Mouse (Mus musculus) lung, embryonic 16.5 days (tissue): ENCODE data around the gene Ccdc86. TPM values are rescaled to one million over a fixed set of nuclear protein-coding genes. Genes with fewer than 3 reads are reported as not detected.

Source experiments
- ATAC-seq: fragments of 200-750 bp; cut with Nextera tagmentation; 2 replicates; pipeline ENCODE4 v1.8.0; 2017; ENCODE audit warnings: low read depth, mild to moderate bottlenecking, moderate library complexity
- H3K27ac ChIP-seq: fragments of 300-500 bp; sonication (generic); 2 replicates; pipeline ENCODE4 v1.5.1; 2014; ENCODE audit warnings: mild to moderate bottlenecking, control low read depth, low read length
- H3K27me3 ChIP-seq: fragments of 300-500 bp; sonication (generic); 2 replicates; pipeline ENCODE4 v1.6.1; 2014; ENCODE audit warnings: low read depth, low read length, mixed read lengths; ENCODE audit not compliant: control insufficient read depth, insufficient read depth
- H3K36me3 ChIP-seq: fragments of 300-500 bp; sonication (generic); 2 replicates; pipeline ENCODE4 v1.6.1; 2014; ENCODE audit warnings: low read length; ENCODE audit not compliant: control insufficient read depth, insufficient read depth
- H3K4me1 ChIP-seq: fragments of 300-500 bp; sonication (generic); replicated peaks from 2 replicates; pipeline ENCODE4 v1.6.1; 2014; ENCODE audit warnings: low read length, mixed read lengths; ENCODE audit not compliant: control insufficient read depth, insufficient read depth
- H3K4me2 ChIP-seq: fragments of 300-500 bp; sonication (generic); 2 replicates; pipeline ENCODE4 v1.6.1; 2014; ENCODE audit warnings: low read depth, low read length, control low read depth
- H3K4me3 ChIP-seq: fragments of 300-500 bp; sonication (generic); 2 replicates; pipeline ENCODE4 v1.5.1; 2014; ENCODE audit warnings: mild to moderate bottlenecking, low read length, control low read depth
- H3K9ac ChIP-seq: fragments of 300-500 bp; sonication (generic); 2 replicates; pipeline ENCODE4 v1.6.1; 2014; ENCODE audit warnings: low read length, control low read depth
- H3K9me3 ChIP-seq: fragments of 300-500 bp; sonication (generic); 2 replicates; pipeline ENCODE4 v1.6.1; 2016; ENCODE audit warnings: low read length; ENCODE audit not compliant: control insufficient read depth
- WGBS: fragments of 180-500 bp; shearing (Covaris S2); extraction: QIAGEN DNeasy Blood & Tissue Kit; methylation state at CpG from one replicate; pipeline ENCODE4 v1.1.7; 2014; 5-methylcytosine and 5-hydroxymethylcytosine counted together
- polyA plus RNA-seq: library from polyadenylated mRNA; unstranded; fragments of >200 nt; fragmentation: Nextera tagmentation; extraction: Ambion mirVana; gene quantifications from 2 replicates; pipeline ENCODE4 v1.2.1, GENCODE M21; 2015

The Ccdc86 gene
- polyA plus RNA-seq, 1 experiment from 2014 or later = 23.9 TPM

- Histone ChIP-seq H3K9ac (no peak overlapping the region), H3K4me3 (no peak overlapping the region), H3K9me3 (no peaks in the 10 kb centered on the region), H3K27me3 (no peaks in the 10 kb centered on the region), H3K4me1 (0 out of 2 replicates have a peak, but pooled peaks cover 3% of the 10 kb centered on the region), H3K36me3 (no peaks in the 10 kb centered on the region), H3K4me2 (no peak overlapping the region; the same call in 1 of the 2 replicates), H3K27ac (no peak overlapping the region)
- ATAC-seq = peak; percentile 32; the same call in 1 of the 2 replicates
- 9% methylated on average over 18 of the region's 18 CpGs for WGBS
Measured at GRCm38 (mm10) chr19:10979184-10980168, 30.4 kb upstream of the Ccdc86 start.

- Histone ChIP-seq H3K27me3 (no peaks in the 10 kb centered on the region), H3K4me2 (no peak overlapping the region), H3K4me1 (peaks cover 9% of the 10 kb centered on the region), H3K36me3 (no peaks in the 10 kb centered on the region), H3K9me3 (no peaks in the 10 kb centered on the region), H3K27ac (no peak overlapping the region), H3K9ac (no peak overlapping the region), H3K4me3 (no peak overlapping the region)
- 35% methylated on average over 4 of the region's 4 CpGs for WGBS
- ATAC-seq = no peak
Measured at GRCm38 (mm10) chr19:10976318-10976717, 27.3 kb upstream of the Ccdc86 start.

- H3K27ac ChIP-seq = no peak overlapping the region
- no peak for ATAC-seq
- H3K27me3 ChIP-seq = no peaks in the 10 kb centered on the region
- no peak overlapping the region for H3K4me3 ChIP-seq
- no peak overlapping the region for H3K9ac ChIP-seq
- H3K36me3 ChIP-seq = no peaks in the 10 kb centered on the region
- no peak overlapping the region for H3K4me2 ChIP-seq
- H3K4me1 ChIP-seq = peaks cover 9% of the 10 kb centered on the region
- 68% methylated on average over 2 of the region's 2 CpGs for WGBS
- H3K9me3 ChIP-seq = no peaks in the 10 kb centered on the region
Measured at GRCm38 (mm10) chr19:10975187-10975586, 26.1 kb upstream of the Ccdc86 start.

GRCm38 (mm10) chr19:10974238-10974865 is 25.3 kb upstream of the Ccdc86 start, which contains the start of gene Ms4a10:
TSS of gene Ms4a10 (minus strand) at chr19:10974670.
- Histone ChIP-seq H3K9ac (no peak within 1 kb of the TSS), H3K9me3 (no peaks in the 10 kb centered on the region), H3K27ac (no peak within 1 kb of the TSS), H3K36me3 (no peaks in the 10 kb centered on the region), H3K4me2 (no peak within 1 kb of the TSS), H3K27me3 (no peaks in the 10 kb centered on the region), H3K4me3 (no peak within 1 kb of the TSS), H3K4me1 (peaks cover 6% of the 10 kb centered on the region)
- ATAC-seq = peak; percentile 73
- 7% methylated on average over 4 of the region's 4 CpGs for WGBS

- ATAC-seq = no peak
- H3K4me2 ChIP-seq = no peak overlapping the region
- H3K4me1 ChIP-seq = peaks cover 6% of the 10 kb centered on the region
- H3K9ac ChIP-seq = no peak overlapping the region
- H3K27me3 ChIP-seq = no peaks in the 10 kb centered on the region
- no peak overlapping the region for H3K27ac ChIP-seq
- H3K36me3 ChIP-seq = no peaks in the 10 kb centered on the region
- no peak overlapping the region for H3K4me3 ChIP-seq
- 52% methylated on average over 2 of the region's 2 CpGs for WGBS
- H3K9me3 ChIP-seq = no peaks in the 10 kb centered on the region
Measured at GRCm38 (mm10) chr19:10973187-10973586, 24.1 kb upstream of the Ccdc86 start.

GRCm38 (mm10) chr19:10972660-10973059 is 23.6 kb upstream of the Ccdc86 start:
- H3K27me3 ChIP-seq = no peaks in the 10 kb centered on the region
- no peak overlapping the region for H3K9ac ChIP-seq
- ATAC-seq = no peak
- H3K36me3 ChIP-seq = no peaks in the 10 kb centered on the region
- no peak overlapping the region for H3K27ac ChIP-seq
- H3K4me2 ChIP-seq = no peak overlapping the region
- H3K4me1 ChIP-seq = peaks cover 6% of the 10 kb centered on the region
- WGBS = 76% methylated on average over 3 of the region's 3 CpGs
- no peak overlapping the region for H3K4me3 ChIP-seq
- H3K9me3 ChIP-seq = no peaks in the 10 kb centered on the region

GRCm38 (mm10) chr19:10970457-10970856 is 21.4 kb upstream of the Ccdc86 start:
- Histone ChIP-seq H3K27ac (no peak overlapping the region), H3K9me3 (no peaks in the 10 kb centered on the region), H3K4me3 (no peak overlapping the region), H3K27me3 (no peaks in the 10 kb centered on the region), H3K4me2 (no peak overlapping the region), H3K36me3 (no peaks in the 10 kb centered on the region), H3K9ac (no peak overlapping the region), H3K4me1 (peaks cover 6% of the 10 kb centered on the region)
- no peak for ATAC-seq
- 38% methylated on average over 3 of the region's 3 CpGs for WGBS

- ATAC-seq = no peak
- 81% methylated on average over 7 of the region's 7 CpGs for WGBS
- no peak overlapping the region for H3K27ac ChIP-seq
- no peak overlapping the region for H3K4me2 ChIP-seq
- no peaks in the 10 kb centered on the region for H3K36me3 ChIP-seq
- H3K27me3 ChIP-seq = no peaks in the 10 kb centered on the region
- no peaks in the 10 kb centered on the region for H3K4me1 ChIP-seq
- no peak overlapping the region for H3K9ac ChIP-seq
- H3K4me3 ChIP-seq = no peak overlapping the region
- no peaks in the 10 kb centered on the region for H3K9me3 ChIP-seq
Measured at GRCm38 (mm10) chr19:10968578-10968977, 19.5 kb upstream of the Ccdc86 start.

GRCm38 (mm10) chr19:10965721-10966120 is 16.7 kb upstream of the Ccdc86 start:
- H3K27me3 ChIP-seq = no peaks in the 10 kb centered on the region
- H3K27ac ChIP-seq = no peak overlapping the region
- H3K9me3 ChIP-seq = no peaks in the 10 kb centered on the region
- WGBS = 78% methylated on average over 7 of the region's 7 CpGs
- H3K9ac ChIP-seq = no peak overlapping the region
- H3K36me3 ChIP-seq = no peaks in the 10 kb centered on the region
- H3K4me2 ChIP-seq = no peak overlapping the region
- no peaks in the 10 kb centered on the region for H3K4me1 ChIP-seq
- ATAC-seq = no peak
- no peak overlapping the region for H3K4me3 ChIP-seq
